Mouse (Mus musculus): ENCODE data around the gene Alk. TPM values are rescaled to one million over a fixed set of nuclear protein-coding genes. Genes with fewer than 3 reads are reported as not detected.

The Alk gene
- total and polyA plus RNA-seq, 2 experiments: not detected

- 70% methylated on average over 5 of the region's 5 CpGs for WGBS
- no peak overlapping the region for H3K27ac ChIP-seq (replicated peaks; ENCODE audit: insufficient read depth, low read depth, low read length)
- H3K4me3 ChIP-seq (ENCODE audit: insufficient read depth, low read depth, low read length): no peak overlapping the region
- no peaks in the 10 kb centered on the region for H3K79me2 ChIP-seq (ENCODE audit: control insufficient read depth, insufficient read depth, low read length)
- no peak for DNase-seq (ENCODE audit: extremely low read depth, low read depth, low spot score)
- H3K4me1 ChIP-seq (ENCODE audit: control insufficient read depth, insufficient read depth, low read length): no peaks in the 10 kb centered on the region
- TF ChIP-seq POLR2A (IDR thresholded peaks at IDR 0.05; ENCODE audit: extremely low read depth, insufficient read depth, low read length) (no peak), CTCF (IDR thresholded peaks at IDR 0.05; ENCODE audit: low read depth, low read length) (no peak)
- no peaks in the 10 kb centered on the region for H3K27me3 ChIP-seq (ENCODE audit: control insufficient read depth, insufficient read depth, low read length)
- H3K36me3 ChIP-seq (ENCODE audit: control insufficient read depth, insufficient read depth, low read length): no peaks in the 10 kb centered on the region
- no peak overlapping the region for H3K9ac ChIP-seq (ENCODE audit: low read depth, low read length)
These were observed 76.9 kb downstream of the Alk start for GRCm38 (mm10) chr17:72527481-72527880.

GRCm38 (mm10) chr17:72526356-72526755, 78.1 kb downstream of the Alk start:
- WGBS: 83% methylated on average over 4 of the region's 4 CpGs
- H3K4me1 ChIP-seq (ENCODE audit: control insufficient read depth, insufficient read depth, low read length): no peaks in the 10 kb centered on the region
- H3K4me3 ChIP-seq (ENCODE audit: insufficient read depth, low read depth, low read length): no peak overlapping the region
- DNase-seq (ENCODE audit: extremely low read depth, low read depth, low spot score): no peak
- H3K9ac ChIP-seq (ENCODE audit: low read depth, low read length): no peak overlapping the region
- H3K36me3 ChIP-seq (ENCODE audit: control insufficient read depth, insufficient read depth, low read length): no peaks in the 10 kb centered on the region
- no peak overlapping the region for H3K27ac ChIP-seq (replicated peaks; ENCODE audit: insufficient read depth, low read depth, low read length)
- H3K27me3 ChIP-seq (ENCODE audit: control insufficient read depth, insufficient read depth, low read length): no peaks in the 10 kb centered on the region
- TF ChIP-seq CTCF (IDR thresholded peaks at IDR 0.05; ENCODE audit: low read depth, low read length) (no peak), POLR2A (IDR thresholded peaks at IDR 0.05; ENCODE audit: extremely low read depth, insufficient read depth, low read length) (no peak)
- no peaks in the 10 kb centered on the region for H3K79me2 ChIP-seq (ENCODE audit: control insufficient read depth, insufficient read depth, low read length)

GRCm38 (mm10) chr17:72524839-72525238, 79.6 kb downstream of the Alk start:
- WGBS: 87% methylated on average over 3 of the region's 3 CpGs
- Histone ChIP-seq H3K4me1 (ENCODE audit: control insufficient read depth, insufficient read depth, low read length) (no peaks in the 10 kb centered on the region), H3K9ac (ENCODE audit: low read depth, low read length) (no peak overlapping the region), H3K4me3 (ENCODE audit: insufficient read depth, low read depth, low read length) (no peak overlapping the region), H3K27ac (replicated peaks; ENCODE audit: insufficient read depth, low read depth, low read length) (no peak overlapping the region), H3K79me2 (ENCODE audit: control insufficient read depth, insufficient read depth, low read length) (no peaks in the 10 kb centered on the region), H3K27me3 (ENCODE audit: control insufficient read depth, insufficient read depth, low read length) (no peaks in the 10 kb centered on the region), H3K36me3 (ENCODE audit: control insufficient read depth, insufficient read depth, low read length) (no peaks in the 10 kb centered on the region)
- no peak for TF ChIP-seq CTCF (IDR thresholded peaks at IDR 0.05; ENCODE audit: low read depth, low read length)
- no peak for TF ChIP-seq POLR2A (IDR thresholded peaks at IDR 0.05; ENCODE audit: extremely low read depth, insufficient read depth, low read length)
- DNase-seq (ENCODE audit: extremely low read depth, low read depth, low spot score): no peak

GRCm38 (mm10) chr17:72523006-72523405, 81.4 kb downstream of the Alk start:
- no peak for TF ChIP-seq CTCF (IDR thresholded peaks at IDR 0.05; ENCODE audit: low read depth, low read length)
- no peak for TF ChIP-seq POLR2A (IDR thresholded peaks at IDR 0.05; ENCODE audit: extremely low read depth, insufficient read depth, low read length)
- H3K79me2 ChIP-seq (ENCODE audit: control insufficient read depth, insufficient read depth, low read length): no peaks in the 10 kb centered on the region
- no peak for DNase-seq (ENCODE audit: extremely low read depth, low read depth, low spot score)
- H3K9ac ChIP-seq (ENCODE audit: low read depth, low read length): no peak overlapping the region
- no peaks in the 10 kb centered on the region for H3K4me1 ChIP-seq (ENCODE audit: control insufficient read depth, insufficient read depth, low read length)
- no peak overlapping the region for H3K27ac ChIP-seq (replicated peaks; ENCODE audit: insufficient read depth, low read depth, low read length)
- 59% methylated on average over 7 of the region's 7 CpGs for WGBS
- H3K27me3 ChIP-seq (ENCODE audit: control insufficient read depth, insufficient read depth, low read length): no peaks in the 10 kb centered on the region
- no peak overlapping the region for H3K4me3 ChIP-seq (ENCODE audit: insufficient read depth, low read depth, low read length)
- H3K36me3 ChIP-seq (ENCODE audit: control insufficient read depth, insufficient read depth, low read length): no peaks in the 10 kb centered on the region

GRCm38 (mm10) chr17:72522381-72522780, 82.0 kb downstream of the Alk start:
- no peak overlapping the region for H3K9ac ChIP-seq (ENCODE audit: low read depth, low read length)
- no peak overlapping the region for H3K27ac ChIP-seq (replicated peaks; ENCODE audit: insufficient read depth, low read depth, low read length)
- H3K27me3 ChIP-seq (ENCODE audit: control insufficient read depth, insufficient read depth, low read length): no peaks in the 10 kb centered on the region
- no peaks in the 10 kb centered on the region for H3K4me1 ChIP-seq (ENCODE audit: control insufficient read depth, insufficient read depth, low read length)
- TF ChIP-seq CTCF (IDR thresholded peaks at IDR 0.05; ENCODE audit: low read depth, low read length) (peak; percentile 62; the same call in 1 of the 2 replicates), POLR2A (IDR thresholded peaks at IDR 0.05; ENCODE audit: extremely low read depth, insufficient read depth, low read length) (no peak)
- WGBS: 7% methylated on average over 4 of the region's 4 CpGs
- H3K36me3 ChIP-seq (ENCODE audit: control insufficient read depth, insufficient read depth, low read length): no peaks in the 10 kb centered on the region
- peak; percentile 15 for DNase-seq (ENCODE audit: extremely low read depth, low read depth, low spot score)
- H3K4me3 ChIP-seq (ENCODE audit: insufficient read depth, low read depth, low read length): no peak overlapping the region
- H3K79me2 ChIP-seq (ENCODE audit: control insufficient read depth, insufficient read depth, low read length): no peaks in the 10 kb centered on the region

- no peak overlapping the region for H3K9ac ChIP-seq (ENCODE audit: low read depth, low read length)
- no peaks in the 10 kb centered on the region for H3K4me1 ChIP-seq (ENCODE audit: control insufficient read depth, insufficient read depth, low read length)
- H3K4me3 ChIP-seq (ENCODE audit: insufficient read depth, low read depth, low read length): no peak overlapping the region
- TF ChIP-seq POLR2A (IDR thresholded peaks at IDR 0.05; ENCODE audit: extremely low read depth, insufficient read depth, low read length) (no peak), CTCF (IDR thresholded peaks at IDR 0.05; ENCODE audit: low read depth, low read length) (no peak)
- no peaks in the 10 kb centered on the region for H3K27me3 ChIP-seq (ENCODE audit: control insufficient read depth, insufficient read depth, low read length)
- WGBS: 79% methylated on average over 5 of the region's 5 CpGs
- no peaks in the 10 kb centered on the region for H3K79me2 ChIP-seq (ENCODE audit: control insufficient read depth, insufficient read depth, low read length)
- no peaks in the 10 kb centered on the region for H3K36me3 ChIP-seq (ENCODE audit: control insufficient read depth, insufficient read depth, low read length)
- DNase-seq (ENCODE audit: extremely low read depth, low read depth, low spot score): no peak
- H3K27ac ChIP-seq (replicated peaks; ENCODE audit: insufficient read depth, low read depth, low read length): no peak overlapping the region
These were observed 83.1 kb downstream of the Alk start for GRCm38 (mm10) chr17:72521353-72521752.
